Mouse (Mus musculus) hindbrain, embryonic 15.5 days (tissue): ENCODE results near the gene Lysmd4. TPM values are rescaled to one million over a fixed set of nuclear protein-coding genes. Genes with fewer than 3 reads are reported as not detected.

Source experiments
- polyA plus RNA-seq: library from polyadenylated mRNA; unstranded; fragments of >200 nt; fragmentation: Nextera tagmentation; extraction: Ambion mirVana; gene quantifications from 2 replicates; pipeline ENCODE4 v1.2.1, GENCODE M21; 2015

Lysmd4 gene
- polyA plus RNA-seq, 1 experiment from 2014 or later, result 42.1 TPM

Other genes starting within 250 kb of the Lysmd4 start
- 35.0 and 38.9 TPM in 2 replicates for gene Mef2a, start 150.3 kb downstream of the Lysmd4 start, polyA plus RNA-seq